Comparison of ENCODE assay signal across 19 mouse cellular contexts in genomic region chr14:59809790-59810189, GRCm38 (mm10).
DNase-seq lines count a peak whose midpoint lies in the region; ATAC-seq and TF ChIP-seq lines count a peak whose summit lies in the region.
"Had no signal": no experiment of that assay in that cellular context is flagged by ENCODE, and none has a peak within 500 bp of the region (broad histone marks: within the 10 kb centered on the region; RNA-seq: fewer than 3 reads in every experiment).

No protein-coding gene starts in this region.

- TF ChIP-seq POLR2A in limb, embryonic 14.5 days (IDR thresholded peaks at IDR 0.05; ENCODE audit: borderline replicate concordance, extremely low read depth, insufficient read depth, insufficient read length) = no peak

- H3K9ac ChIP-seq in limb, embryonic 11.5 days (ENCODE audit: low read length) = no peak overlapping the region
- no peak overlapping the region for H3K9ac ChIP-seq in limb, embryonic 14.5 days (ENCODE audit: low read depth, low read length, severe bottlenecking)
- H3K9ac ChIP-seq: forebrain, embryonic 13.5 days; forebrain, postnatal 0 days; hindbrain, embryonic 12.5 days had no signal

- H3K9me3 ChIP-seq in limb, embryonic 11.5 days (ENCODE audit: control insufficient read depth, low read length) = no peaks in the 10 kb centered on the region
- H3K9me3 ChIP-seq in limb, embryonic 10.5 days (replicated peaks) = no peaks in the 10 kb centered on the region
- no peaks in the 10 kb centered on the region for H3K9me3 ChIP-seq in limb, embryonic 14.5 days (ENCODE audit: control insufficient read depth, low read length)
- H3K9me3 ChIP-seq: embryonic facial prominence, embryonic 10.5 days; forebrain, embryonic 13.5 days; heart, embryonic 10.5 days; hindbrain, embryonic 12.5 days had no signal

- WGBS in limb, embryonic 11.5 days = 24% methylated on average over 4 of the region's 4 CpGs
- 60% methylated on average over 4 of the region's 4 CpGs for WGBS in limb, embryonic 10.5 days
- 20% methylated on average over 4 of the region's 4 CpGs for WGBS in limb, embryonic 14.5 days

- no peak overlapping the region for H3K27ac ChIP-seq in limb, embryonic 11.5 days (replicated peaks; ENCODE audit: low read depth, low read length)
- H3K27ac ChIP-seq in limb, embryonic 10.5 days = no peak overlapping the region
- no peak overlapping the region for H3K27ac ChIP-seq in limb, embryonic 14.5 days (replicated peaks; ENCODE audit: low read depth, low read length)
- H3K27ac ChIP-seq: embryonic facial prominence, embryonic 10.5 days; forebrain, embryonic 13.5 days; gastrocnemius, adult 2 months; heart, embryonic 10.5 days; hindbrain, embryonic 12.5 days had no signal

- H3K4me1 ChIP-seq in limb, embryonic 11.5 days (ENCODE audit: control insufficient read depth, insufficient read depth, low read length) = peaks cover 21% of the 10 kb centered on the region
- H3K4me1 ChIP-seq in limb, embryonic 10.5 days = peaks cover 44% of the 10 kb centered on the region
- H3K4me1 ChIP-seq in limb, embryonic 14.5 days (ENCODE audit: control insufficient read depth, insufficient read depth, low read length) = peaks cover 26% of the 10 kb centered on the region
- H3K4me1 ChIP-seq: hindbrain, embryonic 12.5 days had no signal

- peak; percentile 63 for ATAC-seq in limb, embryonic 11.5 days (ENCODE audit: insufficient number of reproducible peaks, low FRiP score, low TSS enrichment, low read depth)
- ATAC-seq in limb, embryonic 14.5 days (ENCODE audit: low FRiP score, low read depth) = peak; percentile 64
- ATAC-seq: forebrain, embryonic 13.5 days; forebrain, postnatal 0 days had no signal

- no peaks in the 10 kb centered on the region for H3K36me3 ChIP-seq in limb, embryonic 11.5 days (ENCODE audit: control insufficient read depth, insufficient read depth, low read length)
- no peaks in the 10 kb centered on the region for H3K36me3 ChIP-seq in limb, embryonic 10.5 days
- no peaks in the 10 kb centered on the region for H3K36me3 ChIP-seq in limb, embryonic 14.5 days (ENCODE audit: control insufficient read depth, insufficient read depth, low read length)
- H3K36me3 ChIP-seq: embryonic facial prominence, embryonic 10.5 days; heart, embryonic 10.5 days; hindbrain, embryonic 12.5 days had no signal

- no peak overlapping the region for H3K4me3 ChIP-seq in limb, embryonic 11.5 days (ENCODE audit: low read depth, low read length)
- no peak overlapping the region for H3K4me3 ChIP-seq in limb, embryonic 10.5 days
- H3K4me3 ChIP-seq in limb, embryonic 14.5 days (replicated peaks; ENCODE audit: low read length) = no peak overlapping the region
- H3K4me3 ChIP-seq: embryonic facial prominence, embryonic 10.5 days; forebrain, embryonic 13.5 days; gastrocnemius, adult 2 months; heart, embryonic 10.5 days; hindbrain, embryonic 12.5 days had no signal

- DNase-seq in limb, embryonic 11.5 days (ENCODE audit: low spot score) = peak; percentile 41
- DNase-seq in limb, embryonic 10.5 days (ENCODE audit: low spot score) = no peak
- DNase-seq in adrenal gland, postnatal 36 days = peak; percentile 15 to 42
- peak; percentile 82 for DNase-seq in limb, embryonic 14.5 days (ENCODE audit: low spot score)
- DNase-seq in gastrocnemius, adult 8-10 months (ENCODE audit: low spot score in 2 of 2) = no peak
- DNase-seq in yolk sac, embryonic 10.5 days (ENCODE audit: low spot score) = no peak
- DNase-seq in heart, adult 11 months = no peak
- DNase-seq: cerebellum, adult 2 months; cerebellum, postnatal 10 days; forebrain, postnatal 0 days; gastrocnemius, adult 2 months; gastrocnemius, postnatal 36 days; heart, adult 18-20 months; heart, postnatal 10 days; heart, postnatal 4 days had no signal

- H3K4me2 ChIP-seq in limb, embryonic 11.5 days (ENCODE audit: low read depth, severe bottlenecking) = no peak overlapping the region
- H3K4me2 ChIP-seq in limb, embryonic 14.5 days (replicated peaks; ENCODE audit: low read depth, low read length, severe bottlenecking) = no peak overlapping the region
- H3K4me2 ChIP-seq: forebrain, embryonic 13.5 days; hindbrain, embryonic 12.5 days had no signal

- H3K27me3 ChIP-seq in limb, embryonic 11.5 days (ENCODE audit: control insufficient read depth, insufficient read depth, low read length) = no peaks in the 10 kb centered on the region
- no peaks in the 10 kb centered on the region for H3K27me3 ChIP-seq in limb, embryonic 10.5 days (ENCODE audit: low read depth, poor library complexity, severe bottlenecking)
- H3K27me3 ChIP-seq in limb, embryonic 14.5 days (ENCODE audit: control insufficient read depth, insufficient read depth, low read length) = no peaks in the 10 kb centered on the region
- H3K27me3 ChIP-seq: forebrain, embryonic 13.5 days; hindbrain, embryonic 12.5 days had no signal

Comparison
In these comparisons a context has a peak if more than half of its experiments do, and no peak if none do; other contexts are left out.
1. DNase-seq: peak in limb, embryonic 11.5 days (single experiment), adrenal gland, postnatal 36 days (2 of 2) and limb, embryonic 14.5 days (single experiment); none in limb, embryonic 10.5 days (single experiment), gastrocnemius, adult 8-10 months (0 of 2), yolk sac, embryonic 10.5 days (single experiment) and heart, adult 11 months (single experiment).